Mouse (Mus musculus): Measurements from ENCODE around the gene Npsr1. TPM values are rescaled to one million over a fixed set of nuclear protein-coding genes. Genes with fewer than 3 reads are reported as not detected.

Gene Npsr1
- polyA plus RNA-seq, 1 experiment from 2014 or later = not detected

GRCm38 (mm10) chr9:24280498-24281287 lies 182.9 kb downstream of the Npsr1 start:
- WGBS = 86% methylated on average over 2 of the region's 2 CpGs
- ATAC-seq (no peak), DNase-seq (ENCODE audit: low spot score) (no peak)
- no peak for TF ChIP-seq CTCF (IDR thresholded peaks at IDR 0.05)
- TF ChIP-seq EP300 (IDR thresholded peaks at IDR 0.05) = no peak
- Histone ChIP-seq H3K27me3 (replicated peaks; ENCODE audit: insufficient read depth, low read length) (no peaks in the 10 kb centered on the region), H3K27ac (ENCODE audit: low read length) (no peak overlapping the region), H3K36me3 (ENCODE audit: insufficient read depth, low read length) (no peaks in the 10 kb centered on the region), H3K4me3 (ENCODE audit: low read depth, low read length) (no peak overlapping the region), H3K9me3 (ENCODE audit: low read length) (no peaks in the 10 kb centered on the region), H3K4me1 (ENCODE audit: insufficient read depth, low read depth, low read length) (no peaks in the 10 kb centered on the region), H3K4me2 (replicated peaks; ENCODE audit: low read depth, low read length) (no peak overlapping the region), H3K9ac (replicated peaks; ENCODE audit: low read depth) (no peak overlapping the region)

GRCm38 (mm10) chr9:24282617-24283016 lies 184.8 kb downstream of the Npsr1 start:
- Histone ChIP-seq H3K36me3 (ENCODE audit: insufficient read depth, low read length) (no peaks in the 10 kb centered on the region), H3K4me1 (ENCODE audit: insufficient read depth, low read depth, low read length) (no peaks in the 10 kb centered on the region), H3K27me3 (replicated peaks; ENCODE audit: insufficient read depth, low read length) (no peaks in the 10 kb centered on the region), H3K9ac (replicated peaks; ENCODE audit: low read depth) (no peak overlapping the region), H3K9me3 (ENCODE audit: low read length) (no peaks in the 10 kb centered on the region), H3K4me2 (replicated peaks; ENCODE audit: low read depth, low read length) (no peak overlapping the region), H3K27ac (ENCODE audit: low read length) (no peak overlapping the region), H3K4me3 (ENCODE audit: low read depth, low read length) (no peak overlapping the region)
- TF ChIP-seq EP300 (IDR thresholded peaks at IDR 0.05) (no peak), CTCF (IDR thresholded peaks at IDR 0.05) (no peak)
- no peak for DNase-seq (ENCODE audit: low spot score)
- ATAC-seq = no peak
- 59% methylated on average over 3 of the region's 3 CpGs for WGBS

GRCm38 (mm10) chr9:24283071-24283470 lies 185.3 kb downstream of the Npsr1 start:
- ATAC-seq (no peak), DNase-seq (ENCODE audit: low spot score) (no peak)
- Histone ChIP-seq H3K9ac (replicated peaks; ENCODE audit: low read depth) (no peak overlapping the region), H3K9me3 (ENCODE audit: low read length) (no peaks in the 10 kb centered on the region), H3K4me2 (replicated peaks; ENCODE audit: low read depth, low read length) (no peak overlapping the region), H3K27ac (ENCODE audit: low read length) (no peak overlapping the region), H3K4me3 (ENCODE audit: low read depth, low read length) (no peak overlapping the region), H3K4me1 (ENCODE audit: insufficient read depth, low read depth, low read length) (no peaks in the 10 kb centered on the region), H3K36me3 (ENCODE audit: insufficient read depth, low read length) (no peaks in the 10 kb centered on the region), H3K27me3 (replicated peaks; ENCODE audit: insufficient read depth, low read length) (no peaks in the 10 kb centered on the region)
- 40% methylated on average over 2 of the region's 2 CpGs for WGBS
- no peak for TF ChIP-seq EP300 (IDR thresholded peaks at IDR 0.05)
- TF ChIP-seq CTCF (IDR thresholded peaks at IDR 0.05) = no peak

- ATAC-seq (no peak), DNase-seq (ENCODE audit: low spot score) (no peak)
- Histone ChIP-seq H3K4me1 (ENCODE audit: insufficient read depth, low read depth, low read length) (no peaks in the 10 kb centered on the region), H3K9me3 (ENCODE audit: low read length) (no peaks in the 10 kb centered on the region), H3K9ac (replicated peaks; ENCODE audit: low read depth) (no peak overlapping the region), H3K4me2 (replicated peaks; ENCODE audit: low read depth, low read length) (no peak overlapping the region), H3K27ac (ENCODE audit: low read length) (no peak overlapping the region), H3K27me3 (replicated peaks; ENCODE audit: insufficient read depth, low read length) (no peaks in the 10 kb centered on the region), H3K4me3 (ENCODE audit: low read depth, low read length) (no peak overlapping the region), H3K36me3 (ENCODE audit: insufficient read depth, low read length) (no peaks in the 10 kb centered on the region)
- TF ChIP-seq EP300 (IDR thresholded peaks at IDR 0.05) (no peak), CTCF (IDR thresholded peaks at IDR 0.05) (no peak)
These were observed 185.7 kb downstream of the Npsr1 start for GRCm38 (mm10) chr9:24283536-24283935.

GRCm38 (mm10) chr9:24284239-24285084 lies 186.7 kb downstream of the Npsr1 start:
- no peak for ATAC-seq
- TF ChIP-seq EP300 (IDR thresholded peaks at IDR 0.05) (no peak), CTCF (IDR thresholded peaks at IDR 0.05) (no peak)
- no peaks in the 10 kb centered on the region for H3K9me3 ChIP-seq (ENCODE audit: low read length)
- no peak overlapping the region for H3K9ac ChIP-seq (replicated peaks; ENCODE audit: low read depth)
- no peak overlapping the region for H3K27ac ChIP-seq (ENCODE audit: low read length)
- 78% methylated on average over 5 of the region's 5 CpGs for WGBS
- H3K4me2 ChIP-seq (replicated peaks; ENCODE audit: low read depth, low read length) = no peak overlapping the region
- H3K36me3 ChIP-seq (ENCODE audit: insufficient read depth, low read length) = no peaks in the 10 kb centered on the region
- H3K4me3 ChIP-seq (ENCODE audit: low read depth, low read length) = no peak overlapping the region
- no peak for DNase-seq (ENCODE audit: low spot score)
- no peaks in the 10 kb centered on the region for H3K27me3 ChIP-seq (replicated peaks; ENCODE audit: insufficient read depth, low read length)
- no peaks in the 10 kb centered on the region for H3K4me1 ChIP-seq (ENCODE audit: insufficient read depth, low read depth, low read length)

GRCm38 (mm10) chr9:24285419-24285818 lies 187.6 kb downstream of the Npsr1 start:
- WGBS = 89% methylated on average over 5 of the region's 5 CpGs
- Histone ChIP-seq H3K4me3 (ENCODE audit: low read depth, low read length) (no peak overlapping the region), H3K9ac (replicated peaks; ENCODE audit: low read depth) (no peak overlapping the region), H3K27ac (ENCODE audit: low read length) (no peak overlapping the region), H3K9me3 (ENCODE audit: low read length) (no peaks in the 10 kb centered on the region), H3K36me3 (ENCODE audit: insufficient read depth, low read length) (no peaks in the 10 kb centered on the region), H3K4me1 (ENCODE audit: insufficient read depth, low read depth, low read length) (no peaks in the 10 kb centered on the region), H3K4me2 (replicated peaks; ENCODE audit: low read depth, low read length) (no peak overlapping the region), H3K27me3 (replicated peaks; ENCODE audit: insufficient read depth, low read length) (no peaks in the 10 kb centered on the region)
- ATAC-seq (no peak), DNase-seq (ENCODE audit: low spot score) (no peak)
- TF ChIP-seq EP300 (IDR thresholded peaks at IDR 0.05) (no peak), CTCF (IDR thresholded peaks at IDR 0.05) (no peak)

Measured in lung, postnatal 0 days (tissue).